Mouse (Mus musculus) frontal cortex, postnatal 10 days (tissue): ENCODE measurements at regions not wholly inside any gene's neighbourhood (a gene's known extent, or its start where the extent isn't known, plus 50 kb on each side); places are given as distances from the start of the nearest gene placed in this dataset.

Source experiments
- DNase-seq, 2 experiments: peaks; one replicate each; pipeline ENCODE4 v3.0.0; 2022; ENCODE audit warnings: low spot score in 2 of 2, mixed read lengths in 1 of 2

- DNase-seq, result no peak
These were observed 223.6 kb upstream of the Pou3f3 start for GRCm38 (mm10) chr1:42471846-42472494.

GRCm38 (mm10) chr1:42472495-42473230, 222.9 kb upstream of the Pou3f3 start:
- no peak for DNase-seq

GRCm38 (mm10) chr1:42474197-42474596, 221.4 kb upstream of the Pou3f3 start:
- DNase-seq, result no peak

GRCm38 (mm10) chr1:42474831-42475230, 220.7 kb upstream of the Pou3f3 start:
- no peak for DNase-seq

GRCm38 (mm10) chr1:42475629-42476028, 219.9 kb upstream of the Pou3f3 start:
- DNase-seq, result no peak

GRCm38 (mm10) chr1:42480348-42480920, 215.1 kb upstream of the Pou3f3 start:
- DNase-seq, result no peak

GRCm38 (mm10) chr1:42489563-42489962, 206.0 kb upstream of the Pou3f3 start:
- DNase-seq, result no peak

- DNase-seq, result no peak
These were observed 204.5 kb upstream of the Pou3f3 start for GRCm38 (mm10) chr1:42490856-42491643.

GRCm38 (mm10) chr1:42491644-42492277, 203.8 kb upstream of the Pou3f3 start:
- DNase-seq, result peak in 1 of 2 experiments; percentile 13

- no peak for DNase-seq
These were observed 199.5 kb upstream of the Pou3f3 start for GRCm38 (mm10) chr1:42496022-42496421.

- no peak for DNase-seq
These were observed 199.1 kb upstream of the Pou3f3 start for GRCm38 (mm10) chr1:42496433-42496832.

- no peak for DNase-seq
These were observed 196.7 kb upstream of the Pou3f3 start for GRCm38 (mm10) chr1:42498901-42499300.

GRCm38 (mm10) chr1:42504491-42504890, 191.1 kb upstream of the Pou3f3 start:
- DNase-seq, result no peak

GRCm38 (mm10) chr1:42505048-42505729, 190.4 kb upstream of the Pou3f3 start:
- DNase-seq, result no peak

- no peak for DNase-seq
These were observed 181.2 kb upstream of the Pou3f3 start for GRCm38 (mm10) chr1:42514417-42514816.

- no peak for DNase-seq
These were observed 171.2 kb upstream of the Pou3f3 start for GRCm38 (mm10) chr1:42524401-42524800.

- no peak for DNase-seq
These were observed 167.7 kb upstream of the Pou3f3 start for GRCm38 (mm10) chr1:42527746-42528476.

- no peak for DNase-seq
These were observed 162.7 kb upstream of the Pou3f3 start for GRCm38 (mm10) chr1:42532908-42533307.

- peak; percentile 24 to 26 for DNase-seq
These were observed 156.5 kb upstream of the Pou3f3 start for GRCm38 (mm10) chr1:42539066-42539539.
